Mouse (Mus musculus) left cerebral cortex, postnatal 36 days (tissue): ENCODE measurements at regions not wholly inside any gene's neighbourhood (a gene's known extent, or its start where the extent isn't known, plus 50 kb on each side); places are given as distances from the start of the nearest gene placed in this dataset.

ENCODE experiments used
- DNase-seq, 2 experiments: peaks; one replicate each; pipeline ENCODE4 v3.0.0; 2021 to 2022; ENCODE audit warnings: low spot score in 2 of 2, mixed read lengths in 1 of 2
- intact Hi-C: fragments of 180-260 bp; cut with DNase I; formaldehyde crosslinking; loops from one replicate; pipeline ENCODE4 v1.15.1; 2025

DNA sequence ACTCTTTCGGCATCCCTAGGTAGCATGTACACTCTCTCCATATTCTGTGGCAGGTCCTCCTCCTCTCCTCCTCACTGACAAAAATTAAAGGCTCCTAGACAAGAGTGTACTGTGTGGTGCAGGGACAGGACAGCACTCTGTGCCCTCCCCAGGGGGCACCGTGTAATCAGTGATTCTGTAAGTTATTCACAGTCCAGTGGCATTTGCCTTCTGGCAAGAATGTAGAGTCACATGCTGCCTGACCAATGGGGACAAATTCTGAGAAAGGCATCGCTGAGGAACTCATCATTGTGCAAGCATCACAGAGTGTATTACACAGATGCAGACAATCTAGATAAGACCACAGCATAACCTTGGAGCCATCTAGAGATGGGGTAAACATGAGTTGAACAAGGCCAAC lies 300.3 kb upstream of the Cdyl start:
- DNase-seq, result no peak
- intact Hi-C loops, result no loop called here

- intact Hi-C loops, result no loop called here
- DNase-seq, result no peak
These were observed 282.1 kb upstream of the Cdyl start for GRCm38 (mm10) chr13:35377487-35377886.

GRCm38 (mm10) chr13:35379500-35379899 lies 280.1 kb upstream of the Cdyl start:
- DNase-seq, result no peak
- intact Hi-C loops, result no loop called here

DNA sequence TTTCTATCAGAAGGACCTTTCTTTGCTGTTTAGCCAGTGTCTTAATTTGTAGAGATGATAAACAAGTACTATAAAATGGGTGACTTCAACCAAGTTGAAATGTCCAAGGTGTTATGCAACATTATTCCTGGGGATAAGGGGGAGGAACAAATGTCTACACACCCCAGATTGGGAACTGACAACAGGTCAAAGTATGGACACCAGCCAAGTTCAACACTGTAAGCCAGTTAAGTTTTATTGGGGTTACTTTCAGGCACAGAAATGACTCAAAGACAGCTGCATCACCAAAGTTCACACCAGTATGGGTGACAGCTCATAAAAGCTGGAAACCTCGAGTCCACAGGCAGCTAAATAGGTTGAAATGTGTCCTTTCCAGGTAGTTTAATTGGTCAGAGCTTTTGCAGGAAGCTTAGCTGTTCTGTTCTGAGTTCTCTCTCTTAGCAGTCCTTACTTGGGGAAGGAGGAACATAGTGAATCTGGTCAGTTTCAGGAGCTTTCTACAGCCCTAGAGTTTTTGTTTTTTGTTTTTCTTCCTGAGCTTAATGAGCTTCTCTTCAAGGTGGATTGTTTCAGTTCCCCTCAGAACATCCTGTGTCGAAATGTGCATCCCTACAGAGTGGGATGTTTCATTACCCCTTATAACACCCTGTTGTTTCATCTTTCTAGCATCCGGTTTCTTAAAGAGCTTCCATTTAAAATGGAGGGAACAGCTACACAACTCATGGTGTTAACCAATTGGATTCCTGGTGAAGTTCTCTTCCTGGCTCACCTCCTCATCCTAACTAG lies 279.2 kb upstream of the Cdyl start:
- intact Hi-C loops, result no loop called here
- no peak for DNase-seq

DNA sequence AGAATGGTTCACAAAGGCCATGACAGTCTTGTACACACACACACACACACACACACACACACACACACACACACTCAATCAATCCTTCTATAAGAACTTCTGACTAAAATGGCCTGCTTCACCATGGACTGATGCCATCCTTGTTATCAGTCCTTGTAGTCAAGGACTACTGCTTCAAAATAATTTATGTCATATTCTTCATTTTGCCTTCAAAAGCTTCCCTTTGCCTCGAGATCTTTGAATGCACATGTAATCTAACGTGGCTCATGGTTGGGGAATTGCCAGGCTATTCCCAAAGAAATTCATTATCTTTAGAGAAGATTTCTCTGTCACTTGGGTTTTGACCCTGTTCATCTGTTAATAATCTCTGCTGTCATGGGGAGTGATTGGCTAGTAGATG lies 278.0 kb upstream of the Cdyl start:
- intact Hi-C loops, result no loop called here
- DNase-seq, result no peak

DNA sequence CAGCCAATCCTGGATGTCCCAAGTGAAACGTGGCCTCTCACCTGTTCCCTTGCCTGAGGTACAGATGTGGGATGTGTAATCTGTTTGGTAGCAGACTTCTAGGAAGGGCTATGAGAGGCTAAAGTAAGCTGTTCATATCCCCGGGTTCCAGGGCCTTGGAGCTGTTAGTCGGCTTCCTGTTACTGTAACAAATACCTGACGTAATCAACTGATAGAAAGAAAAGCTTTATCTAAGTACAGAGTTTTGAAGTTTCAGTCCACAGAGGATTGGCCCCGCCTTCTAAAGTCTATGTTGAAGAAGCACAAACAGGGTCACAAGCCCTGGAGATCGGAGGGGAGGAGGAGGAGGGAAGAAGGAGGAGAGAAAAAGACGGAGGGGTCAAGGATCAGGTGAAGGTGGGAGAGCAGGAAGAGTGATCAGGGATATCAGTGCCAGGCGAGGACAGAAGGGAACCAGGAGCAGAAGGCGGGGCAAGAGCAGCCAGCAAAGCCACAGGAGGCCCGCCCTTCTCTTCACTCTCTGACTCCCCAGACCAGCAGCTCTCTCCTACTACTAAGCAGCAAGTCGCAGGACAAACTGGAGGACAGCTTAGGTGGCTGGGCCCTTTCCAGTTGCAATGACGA lies 276.5 kb upstream of the Cdyl start:
- intact Hi-C loops, result no loop called here
- DNase-seq, result no peak

DNA sequence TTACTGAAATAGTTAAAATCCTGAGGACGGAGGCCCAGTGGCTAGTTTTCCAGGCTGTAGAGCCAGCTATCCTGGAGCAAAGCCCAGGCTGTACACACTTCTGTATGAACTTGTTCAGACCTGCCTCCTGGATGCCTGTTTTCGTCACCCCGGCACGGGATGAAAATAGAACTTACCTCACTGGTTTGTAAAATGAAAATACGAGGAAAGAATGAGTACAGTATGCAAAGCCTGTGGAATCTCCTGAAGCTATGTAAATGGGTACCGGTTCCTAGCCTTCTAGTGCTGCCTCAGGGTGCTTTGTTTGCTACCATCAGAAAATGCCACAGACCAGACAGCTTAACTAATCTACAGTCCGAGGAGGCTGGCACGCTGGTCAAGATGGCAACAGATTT lies 276.0 kb upstream of the Cdyl start:
- intact Hi-C loops, result no loop called here
- no peak for DNase-seq

GRCm38 (mm10) chr13:35388380-35388779 lies 271.3 kb upstream of the Cdyl start:
- intact Hi-C loops, result no loop called here
- no peak for DNase-seq

DNA sequence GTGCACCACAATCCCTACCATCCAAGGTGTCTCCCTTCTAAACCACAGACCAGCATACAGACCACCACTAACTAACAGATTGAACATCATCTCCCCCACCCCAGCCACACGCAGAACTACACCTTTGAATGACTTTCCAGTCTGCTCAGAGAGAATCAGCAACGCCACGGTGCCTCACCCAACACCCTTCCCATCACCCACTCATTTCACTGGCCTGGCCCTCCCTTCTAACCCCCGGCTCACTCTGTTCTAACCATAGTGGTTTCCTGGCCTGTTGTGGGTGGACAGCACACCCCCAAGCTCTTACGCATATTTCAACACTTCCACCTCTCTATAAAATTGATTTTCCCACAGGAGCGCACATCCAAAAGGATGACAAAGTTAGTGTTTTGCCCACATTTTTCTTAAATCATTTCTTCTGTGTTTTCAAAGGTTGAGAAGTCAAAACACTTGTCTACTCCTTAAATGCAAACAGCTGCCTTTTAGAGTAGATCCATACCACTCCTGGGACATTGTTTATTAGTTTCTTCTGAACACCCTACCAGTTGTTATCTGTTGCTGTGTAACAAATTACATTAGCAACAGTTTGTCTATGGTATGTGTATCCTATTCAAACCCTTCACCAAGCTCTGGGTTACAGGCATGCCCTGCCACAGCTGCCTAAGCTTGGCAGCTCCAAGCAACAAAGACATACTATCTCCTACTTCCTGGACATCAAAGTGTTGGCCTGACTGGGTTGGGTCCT lies 269.7 kb upstream of the Cdyl start:
- intact Hi-C loops, result no loop called here
- DNase-seq, result no peak

GRCm38 (mm10) chr13:35390526-35390880 lies 269.1 kb upstream of the Cdyl start:
- DNase-seq, result no peak

DNA sequence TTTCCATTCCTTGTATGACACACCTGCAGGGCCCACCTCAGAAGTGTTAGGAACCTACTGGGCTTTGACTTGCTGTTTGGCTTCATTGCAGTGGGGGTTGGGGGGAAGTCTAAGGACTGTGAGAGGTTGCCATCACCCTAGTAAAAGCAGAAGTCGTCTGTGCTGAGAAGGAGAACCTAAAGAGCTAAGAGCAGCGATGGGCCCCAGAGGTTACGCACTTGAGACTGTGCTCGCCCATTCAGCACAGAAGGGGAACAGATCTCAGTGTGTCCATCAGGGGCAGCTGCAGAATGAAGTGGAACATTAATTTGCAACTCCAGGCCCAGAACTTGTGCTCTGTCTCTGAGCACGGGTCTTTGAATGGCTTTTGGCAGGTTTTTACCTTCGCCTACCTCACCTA lies 267.5 kb upstream of the Cdyl start:
- no peak for DNase-seq
- intact Hi-C loops, result no loop called here

More at GRCm38 (mm10) chr13:35390526-35390880, 269.1 kb upstream of the Cdyl start:
- intact Hi-C loops, result no loop called here

GRCm38 (mm10) chr13:35395192-35395591 lies 264.4 kb upstream of the Cdyl start:
- intact Hi-C loops, result no loop called here
- no peak for DNase-seq

DNA sequence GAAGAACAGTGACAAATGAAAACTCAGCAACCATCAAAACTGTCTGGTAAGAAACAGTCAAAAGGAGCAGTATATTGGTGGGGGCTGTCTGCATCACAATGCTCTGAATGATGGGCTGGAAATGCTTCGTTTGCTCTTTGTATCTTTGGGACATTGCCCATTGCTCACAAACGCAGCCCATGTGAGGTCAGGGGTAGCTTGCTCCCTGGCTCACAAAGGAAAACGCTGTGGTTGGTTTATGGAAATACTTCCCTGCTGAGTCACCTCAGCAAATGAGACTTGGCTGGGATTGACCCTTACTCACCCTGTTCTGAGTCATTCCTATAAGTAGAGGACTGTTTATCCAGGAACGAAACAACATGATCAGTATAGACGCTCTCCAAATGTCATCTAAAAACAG lies 264.0 kb upstream of the Cdyl start:
- no peak for DNase-seq
- intact Hi-C loops, result no loop called here

GRCm38 (mm10) chr13:35397166-35397565 lies 262.5 kb upstream of the Cdyl start:
- intact Hi-C loops, result no loop called here
- no peak for DNase-seq

GRCm38 (mm10) chr13:35398192-35398591 lies 261.4 kb upstream of the Cdyl start:
- DNase-seq, result peak; percentile 7 to 24
- intact Hi-C loops, result no loop called here

DNA sequence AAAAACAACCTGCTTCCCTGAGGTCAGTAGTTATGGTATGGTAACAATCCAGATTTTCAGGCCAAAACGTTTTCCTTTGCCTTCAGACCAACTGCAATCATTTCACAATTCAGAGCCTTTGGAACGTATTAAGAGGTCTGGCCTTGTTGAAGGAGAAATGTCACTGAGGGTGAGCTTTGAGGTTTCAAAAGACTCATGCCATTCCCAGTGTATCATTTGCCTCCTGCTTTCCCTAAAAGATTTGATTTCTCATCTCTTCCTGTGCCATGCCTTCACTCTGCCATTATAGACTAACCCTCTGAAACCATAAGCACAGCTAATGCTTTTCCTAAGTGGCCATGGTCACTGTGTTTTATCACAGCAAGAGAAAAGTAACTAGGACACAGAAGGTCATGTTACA lies 256.8 kb upstream of the Cdyl start:
- intact Hi-C loops, result no loop called here
- no peak for DNase-seq

- intact Hi-C loops, result no loop called here
- no peak for DNase-seq
These were observed 255.2 kb upstream of the Cdyl start for GRCm38 (mm10) chr13:35404428-35404827.

- intact Hi-C loops, result no loop called here
- DNase-seq, result no peak
These were observed 254.2 kb upstream of the Cdyl start for GRCm38 (mm10) chr13:35405384-35405783.

DNA sequence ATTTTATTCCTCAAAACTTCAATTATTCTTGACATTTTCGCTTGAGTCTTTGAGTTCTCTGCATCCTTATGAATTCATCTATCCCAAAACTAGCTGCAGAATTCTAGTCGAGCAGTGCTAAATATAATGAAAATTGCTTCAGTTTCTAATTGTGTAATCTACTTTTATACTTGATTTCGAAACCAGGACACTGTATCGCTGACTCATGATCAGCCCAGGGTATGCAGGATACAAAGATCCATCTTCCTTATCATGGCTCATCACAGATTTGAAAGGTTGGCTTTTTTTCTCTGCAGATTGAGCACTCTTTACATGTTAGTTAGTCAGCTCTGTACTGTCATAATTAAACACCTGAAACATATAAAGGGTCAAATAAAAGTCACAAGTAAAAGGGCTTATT lies 242.1 kb upstream of the Cdyl start:
- intact Hi-C loops, result no loop called here
- DNase-seq, result no peak

- intact Hi-C loops, result no loop called here
- DNase-seq, result no peak
These were observed 239.6 kb upstream of the Cdyl start for GRCm38 (mm10) chr13:35420076-35420475.

DNA sequence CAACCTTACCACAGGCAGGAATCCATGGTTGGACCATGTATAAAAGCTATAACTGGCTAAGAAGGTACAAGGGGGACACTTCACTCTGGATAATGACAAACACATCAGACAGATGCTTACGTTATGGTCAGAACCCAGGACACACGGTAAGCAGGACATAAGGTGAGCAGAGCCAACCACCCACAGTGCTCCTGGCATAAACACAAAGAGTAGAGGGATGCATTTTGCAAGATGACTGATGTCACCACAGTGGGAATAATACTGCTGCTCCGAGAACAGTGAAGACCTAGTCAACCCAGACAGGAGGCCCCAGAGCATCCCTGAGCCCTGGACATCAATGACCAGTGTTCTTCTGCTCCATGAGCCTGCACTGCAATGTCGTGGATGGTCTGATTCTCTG lies 233.6 kb upstream of the Cdyl start:
- intact Hi-C loops, result no loop called here
- DNase-seq, result no peak
